Mouse (Mus musculus): Measurements from ENCODE around the gene Aqp2. TPM values are rescaled to one million over a fixed set of nuclear protein-coding genes. Genes with fewer than 3 reads are reported as not detected.

Aqp2 gene
- total and polyA plus RNA-seq, 3 experiments, result not detected

DNA sequence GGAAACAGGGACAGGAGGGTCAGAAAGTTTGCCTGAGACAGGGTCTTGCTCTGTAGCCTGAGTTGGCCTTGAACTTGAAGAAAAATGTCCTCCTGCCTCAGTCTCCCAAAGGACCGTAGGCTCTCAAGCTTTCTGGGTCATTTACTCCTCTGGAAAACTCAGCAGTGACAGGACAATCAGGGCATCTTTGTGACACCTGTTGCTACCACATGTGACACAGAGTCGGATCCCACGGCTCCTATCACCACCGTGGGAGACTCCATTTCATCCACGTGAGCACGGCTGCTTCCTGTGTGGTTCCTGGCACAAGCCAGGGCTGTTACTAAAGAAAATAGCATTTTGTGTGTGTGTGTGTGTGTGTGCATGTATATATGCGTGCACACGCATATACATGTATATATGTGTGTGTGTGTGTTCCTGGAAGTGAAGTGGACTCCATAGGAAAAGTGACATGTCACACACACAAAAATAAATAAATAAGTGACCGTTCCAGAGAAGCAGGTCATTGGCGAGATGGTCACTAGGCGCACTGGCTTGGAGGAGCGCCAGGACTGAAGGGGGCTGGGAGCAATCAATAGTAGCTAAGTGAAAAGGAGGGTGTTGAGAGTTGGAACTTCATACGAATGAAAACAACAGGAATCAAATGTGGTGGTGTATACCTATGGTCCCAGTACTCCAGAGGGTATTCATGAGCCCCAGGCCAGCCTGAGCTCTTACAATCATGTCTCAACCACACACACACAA is 29.7 kb downstream of the Aqp2 start:
- dilution Hi-C loops (cut with MboI; ENCODE audit: extremely low pct_ligation_motif_present, extremely low pct_unique_long_range_greater_than_20kb, low sequenced_read_pairs), result no loop called here
- in situ Hi-C loops (cut with MboI; ENCODE audit: low pct_ligation_motif_present, low pct_unique_long_range_greater_than_20kb, low sequenced_read_pairs), result loop anchor here (10.0 kb wide), 1 partner anchor 286 kb away; no protein-coding TSS in a partner anchor
- H3K27me3 ChIP-seq (replicated peaks), result peaks cover 82% of the 10 kb centered on the region

DNA sequence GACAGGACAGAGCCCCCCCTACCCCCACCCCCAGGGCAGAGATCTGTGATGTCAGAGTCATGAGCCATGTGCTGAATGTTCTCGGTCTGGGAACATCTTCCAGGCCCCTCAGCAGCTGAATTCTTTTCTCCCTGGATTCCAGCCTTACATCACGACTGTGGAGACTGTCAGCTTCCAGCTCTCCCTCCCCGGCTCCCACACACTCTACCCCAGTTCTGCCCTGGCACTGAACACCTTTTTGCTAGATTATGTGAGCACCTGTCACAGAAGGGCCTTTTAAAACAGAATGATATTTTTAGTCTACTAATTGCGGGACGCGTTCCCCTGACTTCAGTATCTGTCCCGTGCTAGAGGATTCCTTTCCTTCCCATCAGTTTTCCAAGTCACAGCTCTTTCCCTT is 32.7 kb downstream of the Aqp2 start:
- Histone ChIP-seq H3K27me3 (replicated peaks) (peaks cover 60% of the 10 kb centered on the region), H3K9ac (ENCODE audit: insufficient read depth, low read depth) (no peak overlapping the region), H3K4me3 (replicated peaks in 1 of 3; ENCODE audit: low read depth in 2 of 3, low read length in 2 of 3, poor library complexity in 1 of 3) (no peak overlapping the region), H3K27ac (ENCODE audit: insufficient read depth, low read depth) (no peak overlapping the region), H3K9me3 (replicated peaks; ENCODE audit: low read length) (peaks cover 10% of the 10 kb centered on the region), H3K36me3 (replicated peaks in 1 of 2; ENCODE audit: control insufficient read depth in 1 of 2, insufficient read depth in 1 of 2, low read length in 1 of 2) (no peaks in the 10 kb centered on the region), H3K79me2 (replicated peaks; ENCODE audit: control insufficient read depth, extremely low read depth, insufficient read depth, poor library complexity, severe bottlenecking) (no peaks in the 10 kb centered on the region), H3K4me2 (ENCODE audit: insufficient read depth, low read depth, poor library complexity, severe bottlenecking) (no peak overlapping the region), H3K4me1 (ENCODE audit: control insufficient read depth in 1 of 2, insufficient read depth in 2 of 2) (peaks cover 0 to 7% of the 10 kb centered on the region in 2 experiments; a peak in 2 of 4 replicates)
- in situ Hi-C loops (cut with MboI; ENCODE audit: low pct_ligation_motif_present, low pct_unique_long_range_greater_than_20kb, low sequenced_read_pairs), result no loop called here
- DNase-seq (ENCODE audit: extremely low read depth), result no peak
- no peak for TF ChIP-seq E2F4 (IDR thresholded peaks at IDR 0.05; ENCODE audit: insufficient replicate concordance, low read depth, low read length)
- TF ChIP-seq NELFE (IDR thresholded peaks at IDR 0.05; ENCODE audit: low read depth, low read length), result no peak
- TF ChIP-seq ZNF384 (IDR thresholded peaks at IDR 0.05; ENCODE audit: low read depth, low read length), result no peak
- no peak for TF ChIP-seq HCFC1 (IDR thresholded peaks at IDR 0.05; ENCODE audit: low read depth, low read length)
- TF ChIP-seq SMC3 (IDR thresholded peaks at IDR 0.05; ENCODE audit: low read depth, low read length), result no peak
- TF ChIP-seq CHD2 (IDR thresholded peaks at IDR 0.05; ENCODE audit: low read length), result no peak
- TF ChIP-seq ELF1 (IDR thresholded peaks at IDR 0.05; ENCODE audit: low read depth, low read length), result no peak
- TF ChIP-seq MAFK (IDR thresholded peaks at IDR 0.05; ENCODE audit: insufficient replicate concordance, low read length), result no peak
- TF ChIP-seq BHLHE40 (IDR thresholded peaks at IDR 0.05; ENCODE audit: low read depth, low read length), result no peak
- no peak for TF ChIP-seq POLR2A (IDR thresholded peaks at IDR 0.05; ENCODE audit: low read depth, low read length)
- no peak for TF ChIP-seq MAX (IDR thresholded peaks at IDR 0.05; ENCODE audit: low read length)
- TF ChIP-seq POLR2AphosphoS2 (IDR thresholded peaks at IDR 0.05; ENCODE audit: low read depth, low read length), result no peak
- TF ChIP-seq ETS1 (conservative IDR thresholded peaks at IDR 0.05; ENCODE audit: low read depth, low read length), result no peak
- no peak for TF ChIP-seq SIN3A (IDR thresholded peaks at IDR 0.05; ENCODE audit: low read length)
- dilution Hi-C loops (cut with MboI; ENCODE audit: extremely low pct_ligation_motif_present, extremely low pct_unique_long_range_greater_than_20kb, low sequenced_read_pairs), result no loop called here

More for the DNA sequence above, 29.7 kb downstream of the Aqp2 start:
- H3K27ac ChIP-seq (ENCODE audit: insufficient read depth, low read depth), result no peak overlapping the region
- H3K4me3 ChIP-seq (replicated peaks in 1 of 3; ENCODE audit: low read depth in 2 of 3, low read length in 2 of 3, poor library complexity in 1 of 3), result no peak overlapping the region
- peaks cover 9% of the 10 kb centered on the region for H3K9me3 ChIP-seq (replicated peaks; ENCODE audit: low read length)
- no peak overlapping the region for H3K9ac ChIP-seq (ENCODE audit: insufficient read depth, low read depth)
- no peaks in the 10 kb centered on the region for H3K79me2 ChIP-seq (replicated peaks; ENCODE audit: control insufficient read depth, extremely low read depth, insufficient read depth, poor library complexity, severe bottlenecking)
- TF ChIP-seq ZNF384 (IDR thresholded peaks at IDR 0.05; ENCODE audit: low read depth, low read length) (no peak), MAFK (IDR thresholded peaks at IDR 0.05; ENCODE audit: insufficient replicate concordance, low read length) (no peak), CHD2 (IDR thresholded peaks at IDR 0.05; ENCODE audit: low read length) (no peak), SIN3A (IDR thresholded peaks at IDR 0.05; ENCODE audit: low read length) (no peak), ZKSCAN1 (IDR thresholded peaks at IDR 0.05; ENCODE audit: borderline replicate concordance, low read depth, low read length) (no peak), HCFC1 (IDR thresholded peaks at IDR 0.05; ENCODE audit: low read depth, low read length) (no peak), IRF4 (IDR thresholded peaks at IDR 0.05; ENCODE audit: low read depth, low read length) (no peak), ZC3H11A (IDR thresholded peaks at IDR 0.05; ENCODE audit: low read depth, low read length) (no peak), NELFE (IDR thresholded peaks at IDR 0.05; ENCODE audit: low read depth, low read length) (no peak), EP300 (IDR thresholded peaks at IDR 0.05; ENCODE audit: low read length) (no peak), MYC (IDR thresholded peaks at IDR 0.05; ENCODE audit: low read depth, low read length) (no peak), JUND (conservative IDR thresholded peaks at IDR 0.05; ENCODE audit: low read depth, low read length) (no peak), GABPA (IDR thresholded peaks at IDR 0.05; ENCODE audit: insufficient replicate concordance, low read depth, low read length) (no peak)
- H3K4me1 ChIP-seq (ENCODE audit: control insufficient read depth in 1 of 2, insufficient read depth in 2 of 2), result peaks cover 0 to 7% of the 10 kb centered on the region in 2 experiments; a peak in 2 of 4 replicates
- H3K36me3 ChIP-seq (replicated peaks in 1 of 2; ENCODE audit: control insufficient read depth in 1 of 2, insufficient read depth in 1 of 2, low read length in 1 of 2), result no peaks in the 10 kb centered on the region
- no peak for DNase-seq (ENCODE audit: extremely low read depth)
- no peak overlapping the region for H3K4me2 ChIP-seq (ENCODE audit: insufficient read depth, low read depth, poor library complexity, severe bottlenecking)
